Mouse (Mus musculus): ENCODE measurements at regions not wholly inside any gene's neighbourhood (a gene's known extent, or its start where the extent isn't known, plus 50 kb on each side); places are given as distances from the start of the nearest gene placed in this dataset.

GRCm38 (mm10) chr4:131014301-131015081 is 70.3 kb downstream of the Matn1 start:
- Histone ChIP-seq H3K27me3 (replicated peaks) (no peaks in the 10 kb centered on the region), H3K4me3 (no peak overlapping the region), H3K36me3 (no peaks in the 10 kb centered on the region), H3K4me2 (no peak overlapping the region), H3K9ac (no peak overlapping the region), H3K4me1 (no peaks in the 10 kb centered on the region), H3K27ac (replicated peaks) (no peak overlapping the region), H3K9me3 (no peaks in the 10 kb centered on the region)
- 70% methylated on average over 15 of the region's 15 CpGs for WGBS
- no peak for ATAC-seq (ENCODE audit: extremely low read depth, insufficient number of reproducible peaks, low FRiP score, low TSS enrichment)

GRCm38 (mm10) chr4:131015156-131015555 is 71.0 kb downstream of the Matn1 start:
- H3K4me1 ChIP-seq = no peaks in the 10 kb centered on the region
- WGBS = 60% methylated on average over 2 of the region's 2 CpGs
- ATAC-seq (ENCODE audit: extremely low read depth, insufficient number of reproducible peaks, low FRiP score, low TSS enrichment) = no peak

GRCm38 (mm10) chr4:131023601-131024000 is 79.4 kb downstream of the Matn1 start:
- no peaks in the 10 kb centered on the region for H3K9me3 ChIP-seq
- H3K4me3 ChIP-seq = no peak overlapping the region
- no peaks in the 10 kb centered on the region for H3K4me1 ChIP-seq
- H3K9ac ChIP-seq = no peak overlapping the region
- ATAC-seq (ENCODE audit: extremely low read depth, insufficient number of reproducible peaks, low FRiP score, low TSS enrichment) = no peak
- H3K36me3 ChIP-seq = no peaks in the 10 kb centered on the region
- no peak overlapping the region for H3K4me2 ChIP-seq
- no peak overlapping the region for H3K27ac ChIP-seq (replicated peaks)
- 42% methylated on average over 6 of the region's 6 CpGs for WGBS
- peaks cover 22% of the 10 kb centered on the region for H3K27me3 ChIP-seq (replicated peaks)

More at GRCm38 (mm10) chr4:131015156-131015555, 71.0 kb downstream of the Matn1 start:
- Histone ChIP-seq H3K4me3 (no peak overlapping the region), H3K27ac (replicated peaks) (no peak overlapping the region), H3K4me2 (no peak overlapping the region), H3K36me3 (no peaks in the 10 kb centered on the region), H3K9me3 (no peaks in the 10 kb centered on the region), H3K9ac (no peak overlapping the region), H3K27me3 (replicated peaks) (no peaks in the 10 kb centered on the region)

- Histone ChIP-seq H3K4me2 (no peak overlapping the region), H3K27ac (replicated peaks) (no peak overlapping the region), H3K4me1 (no peaks in the 10 kb centered on the region), H3K36me3 (no peaks in the 10 kb centered on the region), H3K9me3 (no peaks in the 10 kb centered on the region), H3K27me3 (replicated peaks) (peaks cover 28% of the 10 kb centered on the region), H3K9ac (no peak overlapping the region), H3K4me3 (no peak overlapping the region)
- ATAC-seq (ENCODE audit: extremely low read depth, insufficient number of reproducible peaks, low FRiP score, low TSS enrichment) = no peak
- WGBS = 79% methylated on average over 11 of the region's 11 CpGs
Observed at GRCm38 (mm10) chr4:131036292-131036691, 92.1 kb downstream of the Matn1 start.

GRCm38 (mm10) chr4:131037179-131037578 is 93.0 kb downstream of the Matn1 start:
- Histone ChIP-seq H3K4me3 (no peak overlapping the region), H3K4me1 (no peaks in the 10 kb centered on the region), H3K27ac (replicated peaks) (no peak overlapping the region), H3K9me3 (no peaks in the 10 kb centered on the region), H3K4me2 (no peak overlapping the region), H3K36me3 (no peaks in the 10 kb centered on the region), H3K9ac (no peak overlapping the region), H3K27me3 (replicated peaks) (peaks cover 28% of the 10 kb centered on the region)
- 10% methylated on average over 6 of the region's 6 CpGs for WGBS
- ATAC-seq (ENCODE audit: extremely low read depth, insufficient number of reproducible peaks, low FRiP score, low TSS enrichment) = no peak

GRCm38 (mm10) chr4:131039686-131040085 is 95.5 kb downstream of the Matn1 start:
- WGBS = 69% methylated on average over 3 of the region's 3 CpGs
- no peaks in the 10 kb centered on the region for H3K36me3 ChIP-seq
- H3K27ac ChIP-seq (replicated peaks) = no peak overlapping the region
- ATAC-seq (ENCODE audit: extremely low read depth, insufficient number of reproducible peaks, low FRiP score, low TSS enrichment) = no peak
- no peaks in the 10 kb centered on the region for H3K9me3 ChIP-seq
- no peak overlapping the region for H3K4me2 ChIP-seq
- H3K9ac ChIP-seq = no peak overlapping the region
- H3K27me3 ChIP-seq (replicated peaks) = peaks cover 28% of the 10 kb centered on the region
- H3K4me3 ChIP-seq = no peak overlapping the region
- no peaks in the 10 kb centered on the region for H3K4me1 ChIP-seq

- no peak for ATAC-seq (ENCODE audit: extremely low read depth, insufficient number of reproducible peaks, low FRiP score, low TSS enrichment)
- H3K27me3 ChIP-seq (replicated peaks) = peaks cover 24% of the 10 kb centered on the region
- no peaks in the 10 kb centered on the region for H3K4me1 ChIP-seq
- no peaks in the 10 kb centered on the region for H3K9me3 ChIP-seq
- no peak overlapping the region for H3K27ac ChIP-seq (replicated peaks)
- no peak overlapping the region for H3K9ac ChIP-seq
- H3K36me3 ChIP-seq = no peaks in the 10 kb centered on the region
- no peak overlapping the region for H3K4me3 ChIP-seq
- H3K4me2 ChIP-seq = no peak overlapping the region
- WGBS = 76% methylated on average over 2 of the region's 2 CpGs
Observed at GRCm38 (mm10) chr4:131041210-131041609, 97.0 kb downstream of the Matn1 start.

- 40% methylated on average over 8 of the region's 8 CpGs for WGBS
- H3K9ac ChIP-seq = no peak overlapping the region
Observed at GRCm38 (mm10) chr4:131046101-131046500, 101.9 kb downstream of the Matn1 start.

GRCm38 (mm10) chr4:131046969-131047650 is 102.9 kb downstream of the Matn1 start:
- no peak overlapping the region for H3K4me3 ChIP-seq
- no peaks in the 10 kb centered on the region for H3K9me3 ChIP-seq
- H3K4me1 ChIP-seq = 0 out of 2 replicates have a peak, but pooled peaks cover 4% of the 10 kb centered on the region
- 33% methylated on average over 12 of the region's 12 CpGs for WGBS
- no peak overlapping the region for H3K4me2 ChIP-seq
- ATAC-seq (ENCODE audit: extremely low read depth, insufficient number of reproducible peaks, low FRiP score, low TSS enrichment) = no peak
- H3K9ac ChIP-seq = no peak overlapping the region
- H3K27ac ChIP-seq (replicated peaks) = no peak overlapping the region
- no peaks in the 10 kb centered on the region for H3K36me3 ChIP-seq
- peaks cover 18% of the 10 kb centered on the region for H3K27me3 ChIP-seq (replicated peaks)

More at GRCm38 (mm10) chr4:131046101-131046500, 101.9 kb downstream of the Matn1 start:
- Histone ChIP-seq H3K27ac (replicated peaks) (no peak overlapping the region), H3K27me3 (replicated peaks) (peaks cover 18% of the 10 kb centered on the region), H3K4me2 (no peak overlapping the region), H3K36me3 (no peaks in the 10 kb centered on the region), H3K9me3 (no peaks in the 10 kb centered on the region), H3K4me1 (0 out of 2 replicates have a peak, but pooled peaks cover 4% of the 10 kb centered on the region), H3K4me3 (no peak overlapping the region)
- ATAC-seq (ENCODE audit: extremely low read depth, insufficient number of reproducible peaks, low FRiP score, low TSS enrichment) = no peak

GRCm38 (mm10) chr4:131056293-131056692 is 112.1 kb downstream of the Matn1 start:
- Histone ChIP-seq H3K9ac (no peak overlapping the region), H3K4me1 (no peaks in the 10 kb centered on the region), H3K4me2 (no peak overlapping the region), H3K27me3 (replicated peaks) (peaks cover 8% of the 10 kb centered on the region; the same call in 1 of the 2 replicates), H3K9me3 (peaks cover 10% of the 10 kb centered on the region), H3K36me3 (no peaks in the 10 kb centered on the region), H3K27ac (replicated peaks) (no peak overlapping the region), H3K4me3 (no peak overlapping the region)
- 77% methylated on average over 3 of the region's 3 CpGs for WGBS
- ATAC-seq (ENCODE audit: extremely low read depth, insufficient number of reproducible peaks, low FRiP score, low TSS enrichment) = no peak

GRCm38 (mm10) chr4:131059572-131059971 is 115.4 kb downstream of the Matn1 start:
- Histone ChIP-seq H3K9me3 (no peaks in the 10 kb centered on the region), H3K4me3 (no peak overlapping the region), H3K9ac (no peak overlapping the region), H3K36me3 (no peaks in the 10 kb centered on the region), H3K4me2 (no peak overlapping the region), H3K27ac (replicated peaks) (no peak overlapping the region), H3K27me3 (replicated peaks) (peaks cover 20% of the 10 kb centered on the region; the same call in 1 of the 2 replicates), H3K4me1 (no peaks in the 10 kb centered on the region)
- ATAC-seq (ENCODE audit: extremely low read depth, insufficient number of reproducible peaks, low FRiP score, low TSS enrichment) = no peak
- WGBS = 63% methylated on average over 7 of the region's 7 CpGs
